Mouse (Mus musculus) embryonic facial prominence, embryonic 10.5 days (tissue): ENCODE measurements around the gene Gm21679. TPM values are rescaled to one million over a fixed set of nuclear protein-coding genes. Genes with fewer than 3 reads are reported as not detected.
"Not testable (repeated sequence)": the region's sequence is repeated elsewhere in the genome, so short reads cannot be mapped to it uniquely, and the experiment has no call there.

Experiments
- DNase-seq: peaks from one replicate; pipeline ENCODE4 v3.0.0-alpha.2; 2017; ENCODE audit warnings: low spot score
- H3K27ac ChIP-seq: fragments of 300-500 bp; sonication (generic); replicated peaks from 2 replicates; pipeline ENCODE4 v1.5.1; 2016; ENCODE audit warnings: mild to moderate bottlenecking
- H3K27me3 ChIP-seq: fragments of 300-500 bp; sonication (generic); replicated peaks from 2 replicates; pipeline ENCODE4 v1.6.1; 2016; ENCODE audit warnings: low read depth, mild to moderate bottlenecking; ENCODE audit not compliant: poor library complexity, severe bottlenecking
- H3K36me3 ChIP-seq: fragments of 300-500 bp; sonication (generic); replicated peaks from 2 replicates; pipeline ENCODE4 v1.6.1; 2016; ENCODE audit warnings: mild to moderate bottlenecking, moderate library complexity
- H3K4me1 ChIP-seq: fragments of 300-500 bp; sonication (generic); 2 replicates; pipeline ENCODE4 v1.6.1; 2016
- H3K4me3 ChIP-seq: fragments of 300-500 bp; sonication (generic); 2 replicates; pipeline ENCODE4 v1.5.1; 2016; ENCODE audit warnings: mild to moderate bottlenecking, moderate library complexity
- H3K9me3 ChIP-seq: fragments of 300-500 bp; sonication (generic); 2 replicates; pipeline ENCODE4 v1.6.1; 2016; ENCODE audit warnings: mild to moderate bottlenecking
- WGBS: fragments of 180-500 bp; shearing (Covaris S2); methylation state at CpG from one replicate; pipeline ENCODE4 v1.1.7; 2016; 5-methylcytosine and 5-hydroxymethylcytosine counted together
- polyA plus RNA-seq: library from polyadenylated mRNA; unstranded; fragments of >200 nt; fragmentation: Nextera tagmentation; extraction: Ambion mirVana; gene quantifications from 2 replicates; pipeline ENCODE4 v1.2.1, GENCODE M21; 2016

Gm21679 gene
- polyA plus RNA-seq = not detected in 2 replicates

GRCm38 (mm10) chrY:29683270-29683669, at the start of gene Gm21679:
Gene Gm21679 (minus strand): TSS chrY:29683370.
- H3K27ac ChIP-seq, H3K4me3 ChIP-seq, H3K4me1 ChIP-seq, H3K9me3 ChIP-seq, H3K27me3 ChIP-seq, H3K36me3 ChIP-seq, DNase-seq: not testable (repeated sequence)
- no CpG with 5 or more reads among the region's 3 CpGs for WGBS
